Mouse (Mus musculus) right cerebral cortex, postnatal 25 days (tissue): ENCODE results near the gene Atp13a5.

Source experiments
- DNase-seq: peaks from one replicate; pipeline ENCODE4 v3.0.0; 2022

Atp13a5 gene

GRCm38 (mm10) chr16:29201146-29201545, 177.4 kb downstream of the Atp13a5 start:
- DNase-seq, result no peak

DNA sequence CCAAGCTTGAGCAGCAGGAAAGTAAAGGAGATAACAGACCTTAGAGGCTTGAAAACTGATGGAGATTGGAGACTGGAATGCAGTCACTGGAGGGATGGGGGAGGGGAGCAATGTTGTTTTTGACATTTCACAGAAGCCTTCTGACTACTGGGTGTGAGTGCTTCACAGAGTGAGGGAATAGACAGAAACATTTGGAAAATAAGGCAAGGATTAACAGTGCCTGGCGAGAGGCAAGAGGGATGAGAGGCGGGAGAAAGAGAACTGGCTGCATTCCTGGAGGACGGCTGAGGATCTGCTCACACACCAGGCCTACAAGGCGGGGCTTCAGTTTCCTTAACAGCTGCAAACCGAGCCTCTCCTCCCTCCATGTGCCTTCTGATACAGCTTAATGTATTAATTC, 180.1 kb downstream of the Atp13a5 start:
- DNase-seq, result peak; percentile 59

GRCm38 (mm10) chr16:29195156-29195555, 183.4 kb downstream of the Atp13a5 start:
- DNase-seq, result no peak

DNA sequence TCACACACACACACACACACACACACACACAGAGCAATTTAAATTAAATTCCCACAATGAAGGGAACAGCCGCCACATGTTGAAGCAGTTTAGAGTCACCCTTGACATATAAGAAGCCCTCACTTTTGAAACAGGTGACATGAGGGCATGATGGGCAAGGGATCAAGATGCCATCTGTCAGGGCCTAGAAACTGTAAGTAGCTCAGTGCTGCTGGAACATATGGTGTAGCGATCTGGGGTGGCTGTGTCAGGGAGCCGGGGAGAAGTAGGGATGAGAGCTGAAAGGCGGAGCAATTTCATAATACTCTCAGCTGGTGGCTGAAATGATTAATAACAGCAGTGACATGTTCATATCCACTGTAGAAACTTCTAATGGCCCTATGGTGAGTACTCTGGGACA, 184.6 kb downstream of the Atp13a5 start:
- no peak for DNase-seq

DNA sequence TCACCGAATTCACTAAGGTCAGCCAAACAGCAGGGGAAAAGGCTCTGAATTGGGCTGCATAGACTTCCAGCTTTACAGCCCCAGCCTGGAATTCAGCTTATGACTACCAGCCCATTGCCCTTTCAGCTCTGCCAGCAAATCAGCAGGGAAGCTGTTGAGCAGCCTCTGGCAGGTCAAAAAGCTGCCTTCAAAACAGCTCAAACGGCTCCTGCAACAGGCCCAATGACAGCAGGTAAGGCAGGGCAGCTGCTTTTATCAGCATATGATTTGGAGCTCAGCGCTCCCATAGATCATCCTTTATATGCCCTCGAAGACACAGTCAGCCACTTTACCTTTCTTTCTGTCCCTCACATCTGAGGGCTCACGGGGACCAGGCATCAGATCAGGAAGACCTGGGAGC, 185.6 kb downstream of the Atp13a5 start:
- DNase-seq, result no peak
